Mouse (Mus musculus) ZHBTc4 (cell line): ENCODE measurements around the gene Rnf5.
A peak's percentile ranks its signal among the peaks of the same experiment; 100 is the strongest.

Experiments used
- DNase-seq: peaks from one replicate; pipeline ENCODE4 v3.0.0-alpha.2; 2011; ENCODE audit warnings: low read depth, low spot score

The Rnf5 gene

DNA sequence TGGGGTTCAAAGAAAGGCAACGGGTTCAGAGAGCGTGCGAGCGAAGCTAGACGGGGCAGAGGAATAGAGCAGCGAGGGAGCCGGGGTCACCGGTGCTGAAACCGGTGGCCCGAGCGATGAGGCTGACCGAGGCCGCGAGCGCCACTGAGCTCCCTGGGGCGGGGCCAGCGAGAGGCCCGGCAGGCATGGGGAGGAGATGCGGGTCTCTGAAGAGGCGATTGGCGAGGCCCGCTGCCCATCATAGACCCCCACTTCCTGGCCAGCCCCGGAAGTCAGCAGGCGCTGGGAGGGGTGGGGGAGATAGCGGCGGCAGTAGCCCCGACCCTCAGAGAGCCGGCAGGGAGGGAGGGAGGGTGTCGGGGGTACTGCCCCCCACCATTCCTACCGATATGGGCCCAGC lies 2.1 kb upstream of the Rnf5 start:
- DNase-seq: peak; percentile 96

DNA sequence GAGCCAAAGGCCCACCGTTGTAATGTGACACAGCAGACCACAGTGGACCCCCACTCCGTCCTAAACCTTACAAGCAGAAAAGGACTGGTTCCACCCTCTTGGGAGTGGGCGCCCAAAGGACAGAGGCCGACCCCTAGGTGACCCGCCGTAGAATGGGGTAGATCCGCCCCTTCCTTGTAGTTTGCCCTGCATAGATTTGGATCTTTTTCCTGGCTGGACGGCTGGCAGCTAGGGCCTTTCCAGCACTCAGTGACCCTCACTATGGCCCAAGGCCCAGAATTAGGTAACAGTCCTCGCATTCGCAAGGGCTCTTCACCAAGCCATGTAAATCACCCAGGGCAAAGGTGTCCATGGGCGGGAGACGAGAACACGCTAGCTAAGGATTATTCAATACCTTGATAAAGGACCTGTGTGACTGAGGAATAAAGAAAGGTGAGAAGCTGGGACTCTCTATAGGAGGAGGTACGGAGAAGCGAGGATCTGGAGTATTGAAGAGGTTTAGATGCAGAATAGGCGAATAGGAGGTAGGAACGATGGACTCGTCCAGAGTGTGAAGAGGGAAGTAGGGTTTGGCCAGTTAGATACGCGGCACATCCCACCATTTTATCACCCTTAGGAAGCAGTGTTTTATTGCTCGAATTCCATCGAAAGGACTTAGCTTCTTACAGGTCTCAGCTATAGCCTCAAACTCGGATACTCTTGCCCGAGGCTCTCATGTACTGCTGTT lies 1.2 kb upstream of the Rnf5 start:
- no peak for DNase-seq

DNA sequence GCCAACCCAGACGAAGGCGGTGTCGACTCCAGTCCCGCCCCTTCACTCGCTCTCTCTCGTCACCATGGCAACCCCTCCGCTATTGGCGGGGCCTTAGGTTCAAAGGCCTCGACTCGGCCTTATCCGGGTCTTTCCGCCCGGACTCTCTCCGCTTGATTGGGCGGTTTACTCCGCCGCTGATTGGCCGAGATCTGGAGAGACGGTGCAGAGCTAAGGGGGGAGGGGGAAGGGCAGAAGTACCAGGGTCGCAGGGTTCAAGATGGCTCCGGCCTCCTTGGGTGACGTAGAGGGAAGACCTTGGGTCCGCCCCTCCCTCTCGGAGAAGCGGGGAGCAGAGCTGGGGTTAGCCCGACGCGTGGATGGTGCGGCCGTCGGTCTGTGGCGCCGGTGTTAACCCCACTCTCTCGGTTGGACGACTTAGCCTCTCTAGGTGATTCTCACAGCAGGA lies 595 bp upstream of the Rnf5 start, which contains the start of gene Agpat1:
TSS of gene Agpat1 (plus strand) at position 202 of the 448 bp plus-strand sequence.
- DNase-seq: peak; percentile 100

DNA sequence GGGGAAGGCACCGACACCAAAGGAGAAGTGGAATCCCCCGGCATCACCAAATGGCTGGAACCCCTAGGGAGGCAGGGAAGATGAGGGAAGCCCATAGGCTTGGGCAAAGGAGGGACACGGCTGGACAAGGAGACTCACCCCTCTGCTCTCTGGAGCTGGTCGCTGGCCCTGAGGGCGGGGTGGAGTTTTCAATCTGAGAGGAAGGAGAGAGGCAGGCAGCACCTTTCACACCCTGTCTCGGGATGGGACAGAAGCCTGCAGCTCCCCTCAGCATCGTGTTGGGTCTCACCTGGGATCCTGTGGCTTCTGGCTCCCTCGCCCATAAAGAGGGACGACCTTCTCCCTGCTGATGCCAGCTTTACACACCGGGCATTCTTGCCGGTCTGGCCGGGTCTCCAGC lies 1.7 kb downstream of the Rnf5 start:
- no peak for DNase-seq

DNA sequence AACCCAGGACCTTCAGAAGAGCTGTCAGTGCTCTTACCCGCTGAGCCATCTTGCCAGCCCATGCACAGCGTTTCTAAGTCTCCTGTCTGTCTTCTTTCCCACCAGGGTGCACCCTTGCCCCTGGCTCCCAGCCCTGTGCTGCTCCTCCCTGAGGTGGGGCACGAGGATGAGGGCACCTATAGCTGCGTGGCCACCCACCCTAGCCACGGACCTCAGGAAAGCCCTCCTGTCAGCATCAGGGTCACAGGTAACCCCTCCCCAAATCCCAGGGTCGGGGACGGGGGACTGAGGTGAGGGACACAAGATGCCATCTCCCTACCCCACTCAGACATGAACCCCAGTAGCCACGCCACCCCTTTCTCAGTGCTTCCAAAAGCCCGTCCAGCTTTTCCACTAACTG lies 3.6 kb downstream of the Rnf5 start:
- no peak for DNase-seq

DNA sequence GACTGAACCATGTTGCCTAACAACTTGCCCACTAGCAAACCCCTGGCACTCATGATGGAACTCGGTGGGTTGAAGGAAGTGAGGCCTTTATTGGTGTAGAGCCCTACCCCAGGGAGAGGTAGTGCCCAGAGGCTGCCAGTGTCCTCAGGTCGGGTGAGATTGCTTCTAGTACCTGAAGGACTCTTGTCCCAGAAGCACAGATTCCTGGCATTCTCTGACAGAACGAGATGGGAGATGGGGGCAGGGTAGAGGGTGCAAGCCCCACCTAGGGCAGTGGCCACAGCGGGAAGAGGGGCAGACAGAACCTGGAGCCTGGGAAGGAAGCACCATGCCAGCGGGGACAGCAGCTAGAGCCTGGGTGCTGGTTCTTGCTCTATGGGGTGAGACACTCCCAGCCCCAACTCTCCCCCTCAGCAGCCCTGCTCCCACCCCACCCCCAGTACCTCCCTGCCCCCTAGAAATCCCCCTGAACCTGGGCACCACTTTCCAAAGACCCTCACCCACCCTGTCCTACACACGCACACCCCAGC lies 5.9 kb downstream of the Rnf5 start, which contains the start of gene Ager:
TSS of gene Ager (plus strand) at position 297 of the 530 bp plus-strand sequence.
- DNase-seq: no peak

DNA sequence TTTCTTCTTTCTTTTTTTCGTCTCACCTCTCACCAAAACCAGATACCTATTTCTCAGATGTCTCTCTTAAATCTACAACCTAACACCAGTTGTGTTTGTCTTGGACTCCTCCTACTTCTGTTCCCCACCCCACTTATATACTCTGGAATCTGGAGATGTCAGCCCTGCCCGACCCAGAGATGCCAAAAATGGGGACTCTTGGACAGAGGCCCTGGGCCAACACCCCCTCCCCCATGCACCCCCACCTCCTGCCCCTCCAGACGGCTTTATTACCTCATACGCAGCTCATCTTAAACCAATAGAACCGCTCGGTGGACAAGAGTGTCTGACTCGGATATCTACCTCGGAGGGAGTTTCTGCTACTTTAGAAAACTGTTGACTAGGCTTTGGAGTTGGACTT lies 7.4 kb downstream of the Rnf5 start:
- DNase-seq: no peak

DNA sequence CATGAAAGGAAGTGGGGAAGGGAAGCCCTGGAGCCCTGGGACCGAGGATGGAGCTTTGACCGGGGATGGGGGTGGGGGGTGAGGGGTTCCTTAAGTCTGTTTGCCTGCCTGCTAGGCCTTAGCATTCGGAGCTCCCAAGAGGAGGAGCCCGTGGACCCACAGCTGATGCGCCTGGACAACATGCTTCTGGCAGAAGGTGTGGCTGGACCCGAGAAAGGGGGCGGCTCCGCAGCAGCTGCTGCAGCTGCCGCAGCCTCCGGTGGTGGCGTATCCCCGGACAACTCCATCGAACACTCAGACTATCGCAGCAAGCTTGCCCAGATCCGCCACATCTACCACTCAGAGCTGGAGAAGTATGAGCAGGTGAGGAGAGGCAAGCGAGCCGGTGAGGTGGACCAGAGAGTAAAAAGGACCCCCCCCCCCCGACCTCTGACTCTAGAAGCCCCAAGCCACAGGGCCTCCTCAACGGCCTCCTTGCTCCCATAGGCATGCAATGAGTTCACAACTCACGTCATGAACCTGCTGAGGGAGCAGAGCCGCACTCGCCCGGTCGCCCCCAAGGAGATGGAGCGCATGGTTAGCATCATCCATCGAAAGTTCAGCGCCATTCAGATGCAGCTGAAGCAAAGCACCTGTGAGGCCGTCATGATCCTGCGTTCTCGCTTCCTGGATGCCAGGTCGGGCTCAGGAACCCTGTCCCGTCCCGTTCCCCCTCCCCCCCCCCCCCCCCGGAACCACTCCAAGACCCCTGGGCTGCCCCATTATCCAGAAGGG lies 9.6 kb downstream of the Rnf5 start:
- peak; percentile 45 for DNase-seq

DNA sequence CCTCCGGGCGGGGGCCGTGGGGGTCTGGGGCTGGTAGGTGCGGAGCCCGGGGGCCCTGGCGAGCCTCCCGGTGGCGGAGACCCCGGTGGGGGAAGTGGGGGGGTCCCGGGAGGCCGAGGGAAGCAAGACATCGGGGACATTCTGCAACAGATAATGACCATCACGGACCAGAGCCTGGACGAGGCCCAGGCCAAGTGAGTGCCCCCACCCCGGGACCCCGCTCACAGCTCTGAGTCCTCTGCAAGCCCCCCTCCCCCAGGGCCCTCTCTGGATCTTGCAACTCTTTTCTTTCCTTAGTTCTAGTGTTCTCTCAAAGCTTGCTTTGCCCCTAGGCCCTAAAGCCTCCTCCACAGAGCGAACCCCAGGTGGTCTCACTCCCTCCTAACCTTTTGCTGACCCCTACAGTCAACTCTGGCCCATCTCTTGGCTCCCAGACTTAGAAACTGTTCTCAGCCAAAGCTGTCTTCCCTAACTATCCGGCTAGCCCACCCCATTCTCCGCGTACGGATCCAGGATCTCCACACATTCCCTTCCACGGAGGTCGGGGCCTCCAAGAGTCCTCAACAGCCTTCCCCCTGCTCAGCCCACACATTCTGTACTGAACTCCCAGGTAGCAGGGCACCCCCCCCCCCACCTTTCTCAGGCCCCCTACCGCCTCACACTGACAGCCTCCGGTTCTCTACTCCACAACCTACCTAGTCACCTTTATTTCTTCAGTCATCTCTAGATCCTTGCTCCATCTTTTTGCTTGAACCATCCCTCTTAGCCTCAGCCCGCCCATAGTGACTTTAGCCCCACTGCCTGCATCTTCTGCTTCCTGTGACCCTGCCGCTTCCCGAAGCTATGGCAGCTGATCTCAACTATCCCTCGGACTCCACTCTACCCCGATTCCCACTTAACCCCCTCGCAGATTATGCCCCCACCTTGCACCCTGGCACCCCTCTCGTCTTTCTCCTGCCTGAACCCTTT lies 10.6 kb downstream of the Rnf5 start:
- peak; percentile 63 for DNase-seq

DNA sequence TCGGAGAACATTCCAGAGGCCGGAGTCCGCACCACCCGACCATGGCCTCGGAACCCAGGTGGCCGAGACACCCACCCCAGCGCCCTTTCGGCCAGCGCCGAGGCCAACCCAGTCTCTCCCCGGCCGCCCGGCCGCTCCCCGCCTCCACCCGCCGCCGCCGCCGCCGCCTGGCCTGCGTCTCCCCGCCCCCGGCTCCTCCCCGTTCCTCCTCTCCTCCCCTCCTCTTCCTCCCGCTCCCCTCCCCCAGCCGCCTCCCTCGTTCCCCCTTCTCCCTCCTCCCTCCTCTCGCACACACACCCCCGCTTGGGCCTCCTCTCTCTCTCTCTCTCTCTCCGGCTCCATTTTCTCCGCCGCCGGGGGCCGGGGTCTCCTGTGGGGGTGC lies 11.5 kb downstream of the Rnf5 start:
- DNase-seq: peak; percentile 85

DNA sequence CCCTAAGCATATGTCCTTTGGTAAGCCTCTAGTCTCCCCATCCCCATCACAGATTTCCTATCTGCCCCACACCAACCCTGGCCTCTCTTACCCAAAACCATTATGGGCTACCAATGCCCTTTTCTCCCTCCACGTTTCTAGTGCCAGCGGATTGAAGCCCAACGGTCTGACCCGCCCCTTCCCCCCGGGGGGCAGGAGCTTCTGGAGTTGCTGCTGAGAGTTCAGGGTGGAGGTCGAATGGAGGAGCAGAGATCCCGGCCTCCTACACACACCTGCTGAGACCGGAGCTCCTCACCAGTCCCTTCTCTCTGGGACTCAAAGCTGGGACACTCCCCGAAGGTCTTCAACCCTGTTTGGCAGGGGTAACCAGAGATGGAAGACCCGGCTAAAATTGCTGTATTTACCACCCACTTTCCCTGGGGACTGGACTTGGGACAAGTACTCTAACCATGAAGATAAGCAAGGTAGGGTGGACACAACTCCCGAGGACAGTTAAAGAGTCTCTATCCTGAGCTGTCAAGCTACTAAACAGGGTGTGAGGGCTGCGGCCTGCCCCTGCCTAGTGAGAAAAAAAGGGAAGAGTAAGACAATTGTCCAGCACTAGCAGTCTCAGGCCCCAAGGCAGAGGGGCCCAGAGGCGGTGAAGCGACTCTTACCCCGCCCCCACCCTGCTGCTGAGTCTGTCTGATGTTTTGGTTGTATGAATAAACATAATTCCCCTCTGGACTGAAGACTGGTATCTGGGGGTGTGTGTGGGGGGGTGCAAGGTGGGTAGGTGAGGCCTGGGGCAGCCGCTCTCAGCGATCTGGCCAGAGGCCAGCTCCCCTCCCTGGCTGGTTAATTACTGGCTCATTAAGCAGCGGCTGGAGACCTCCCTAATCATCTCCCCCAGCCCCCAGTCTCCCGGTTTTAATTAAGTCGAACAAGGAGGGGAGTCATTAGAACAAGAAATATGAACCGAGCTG lies 12.2 kb downstream of the Rnf5 start, which contains the start of gene Pbx2:
TSS of gene Pbx2 (plus strand) at position 238 of the 965 bp plus-strand sequence.
- peak; percentile 68 for DNase-seq

DNA sequence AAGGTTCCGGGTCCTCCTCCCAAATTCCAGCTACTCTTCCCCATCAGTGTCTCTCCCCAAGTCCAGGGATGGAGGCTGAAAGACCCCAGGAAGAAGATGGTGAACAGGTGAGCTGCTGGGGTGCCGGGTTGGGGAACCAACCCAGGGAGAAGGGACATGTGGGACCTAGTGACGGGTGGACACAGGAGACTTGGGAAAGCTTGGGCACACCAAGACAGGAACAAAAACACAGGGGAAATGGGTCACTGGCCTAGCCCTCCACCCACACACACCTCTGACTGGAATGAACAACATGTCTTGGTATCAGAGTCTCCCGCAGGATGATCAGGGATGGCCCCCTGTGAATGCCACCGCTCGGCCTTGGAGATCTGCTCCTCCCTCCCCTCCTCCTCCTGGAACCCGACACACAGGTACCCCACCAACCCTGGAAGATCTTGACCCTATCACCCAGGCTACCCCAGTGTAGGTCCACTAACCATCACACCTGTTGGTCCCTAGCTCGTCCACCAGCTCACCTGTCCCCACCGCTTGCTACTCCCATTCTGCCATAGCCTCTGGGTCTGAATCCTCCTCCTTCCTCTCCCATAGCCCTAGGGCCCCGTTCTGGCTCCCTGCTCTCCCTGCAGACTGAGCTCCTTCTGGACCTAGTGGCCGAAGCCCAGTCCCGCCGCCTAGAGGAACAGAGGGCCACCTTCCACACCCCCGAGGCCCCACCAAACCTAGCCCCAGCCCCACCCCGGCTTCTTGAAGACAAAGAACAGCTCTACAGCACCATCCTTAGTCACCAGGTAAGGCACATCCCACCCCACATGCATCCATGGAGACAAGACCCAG lies 13.1 kb downstream of the Rnf5 start:
- DNase-seq: no peak

DNA sequence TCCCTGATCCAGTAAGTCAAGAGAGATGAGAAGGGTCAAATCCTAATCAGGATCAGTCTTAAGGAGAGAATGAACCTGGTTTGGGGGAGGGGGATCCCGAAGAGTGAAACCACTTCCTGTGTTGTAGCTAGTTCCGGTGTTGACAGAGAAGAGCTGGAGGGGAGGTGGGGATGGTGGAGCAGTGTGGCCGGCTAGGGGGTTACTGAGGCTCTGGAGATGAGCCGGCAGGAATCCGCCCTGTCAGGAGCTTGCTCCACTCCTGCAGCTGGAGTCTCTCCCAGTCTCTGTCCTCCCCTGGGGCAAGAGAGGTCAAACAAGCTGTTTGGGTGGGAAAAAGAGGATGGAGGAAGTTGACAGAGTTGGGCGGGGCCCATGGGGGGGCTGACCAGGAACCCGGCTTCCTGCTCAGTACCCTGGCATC lies 13.8 kb downstream of the Rnf5 start, which contains the start of gene Gpsm3:
TSS of gene Gpsm3 (plus strand) at position 126 of the 421 bp plus-strand sequence.
- DNase-seq: peak; percentile 42

DNA sequence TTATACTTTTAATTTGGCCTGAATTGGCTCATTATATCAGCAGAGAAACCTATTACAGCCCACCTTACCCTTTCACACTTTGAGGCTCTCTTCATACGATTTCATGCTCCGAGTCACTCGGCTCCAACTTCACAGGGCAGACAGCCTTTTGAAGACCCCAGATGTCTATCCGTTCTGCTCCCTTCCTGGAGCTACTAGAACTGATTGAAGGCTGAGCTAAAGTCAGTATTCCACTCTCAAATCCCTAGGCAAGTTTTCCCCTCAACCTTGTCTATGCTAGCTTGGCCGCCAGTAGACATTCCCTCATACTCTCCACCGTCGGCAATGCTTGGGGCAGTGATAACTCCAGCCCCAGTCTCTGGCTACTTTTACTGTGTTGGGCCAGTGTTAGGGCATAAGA lies 14.3 kb downstream of the Rnf5 start:
- no peak for DNase-seq

DNA sequence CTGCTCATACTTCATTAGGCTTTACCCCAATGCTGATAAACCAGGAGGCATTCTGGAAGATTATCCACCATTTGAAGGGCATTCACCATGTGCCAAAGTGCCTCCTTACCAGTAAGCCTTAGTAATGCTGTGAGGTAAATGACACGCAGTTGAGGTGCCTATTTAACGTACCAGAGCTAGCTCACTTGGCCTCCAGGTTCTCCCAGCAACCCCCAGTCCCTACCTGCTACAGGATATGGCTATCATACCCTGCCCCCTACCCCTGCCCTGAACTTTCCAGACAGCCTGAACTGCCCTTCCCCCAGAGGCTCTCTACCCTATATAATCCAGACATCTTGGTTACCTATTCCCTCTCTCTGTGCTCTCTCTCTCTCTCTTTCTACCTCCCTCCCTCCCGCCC lies 14.7 kb downstream of the Rnf5 start:
- no peak for DNase-seq

DNA sequence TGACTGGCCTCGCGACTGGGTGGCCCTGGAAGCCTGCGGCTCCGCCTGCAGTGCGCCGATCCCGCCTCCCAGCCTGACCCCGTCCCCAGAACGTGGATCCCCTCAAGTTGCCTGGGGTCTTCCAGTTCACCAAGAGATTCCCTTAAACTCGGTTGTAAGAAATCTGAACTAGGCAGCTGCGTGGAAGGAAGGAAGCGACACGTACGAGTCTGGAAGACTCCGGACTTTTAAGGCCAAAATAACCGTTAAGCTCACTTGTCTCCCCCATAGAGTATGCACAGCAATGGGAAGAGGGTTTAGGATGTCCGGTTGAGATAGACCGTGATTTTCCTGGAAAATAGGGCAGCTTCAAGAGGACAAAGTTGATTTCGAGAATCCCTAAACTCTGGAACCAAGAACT lies 15.7 kb downstream of the Rnf5 start:
- DNase-seq: no peak

DNA sequence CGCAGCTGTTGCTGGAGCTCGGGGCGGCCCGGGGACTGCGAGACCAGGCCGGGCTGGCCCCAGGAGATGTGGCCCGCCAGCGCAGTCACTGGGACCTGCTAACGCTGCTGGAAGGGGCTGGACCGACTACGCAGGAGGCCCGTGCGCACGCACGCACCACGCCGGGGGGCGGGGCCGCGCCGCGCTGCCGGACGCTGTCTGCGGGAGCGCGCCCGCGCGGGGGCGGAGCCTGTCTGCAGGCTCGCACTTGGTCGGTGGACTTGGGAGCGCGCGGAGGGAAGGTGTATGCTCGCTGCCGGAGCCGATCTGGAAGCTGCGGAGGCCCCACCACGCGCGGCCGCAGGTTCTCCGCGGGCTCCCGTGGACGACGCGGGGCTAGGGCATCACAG lies 16.1 kb downstream of the Rnf5 start:
- peak; percentile 97 for DNase-seq

DNA sequence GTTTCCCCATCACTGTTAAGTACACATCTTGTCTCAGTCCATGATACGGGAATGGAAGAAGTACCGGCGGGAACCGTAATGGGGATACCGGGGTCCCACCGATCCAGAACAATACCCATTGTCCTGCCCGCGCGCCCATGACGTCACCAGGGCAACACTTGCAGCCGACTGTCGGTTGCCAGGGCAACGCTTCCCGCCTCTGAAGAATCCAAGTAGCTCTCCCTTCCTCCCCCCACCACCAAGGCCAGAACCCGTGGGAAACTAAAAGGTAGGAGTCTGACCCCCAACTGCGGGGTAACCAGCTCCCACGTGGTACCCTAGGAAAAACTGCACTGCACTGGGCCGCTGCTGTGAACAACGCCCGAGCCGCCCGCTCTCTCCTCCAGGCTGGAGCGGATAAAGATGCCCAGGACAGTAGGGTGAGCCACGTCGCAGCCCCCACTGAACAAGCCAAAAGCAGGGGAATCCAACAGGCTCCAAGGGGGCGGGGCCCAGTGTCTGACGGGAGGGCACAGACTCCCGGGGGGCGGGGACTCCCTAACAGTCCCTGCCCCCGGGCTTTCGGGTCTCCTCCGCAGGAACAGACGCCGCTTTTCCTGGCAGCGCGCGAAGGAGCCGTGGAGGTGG lies 16.6 kb downstream of the Rnf5 start:
- peak; percentile 94 for DNase-seq
